Mouse (Mus musculus): Measurements from ENCODE around the gene Runx3.
"Not testable (repeated sequence)": the region's sequence is repeated elsewhere in the genome, so short reads cannot be mapped to it uniquely, and the experiment has no call there.

The Runx3 gene

GRCm38 (mm10) chr4:135169096-135169495 is 48.6 kb downstream of the Runx3 start:
- no peak for DNase-seq (ENCODE audit: low spot score in 2 of 2)

- no peak for DNase-seq (ENCODE audit: low spot score in 2 of 2)
Observed at GRCm38 (mm10) chr4:135169501-135169900, 49.0 kb downstream of the Runx3 start.

GRCm38 (mm10) chr4:135171304-135171875 is 50.9 kb downstream of the Runx3 start:
- DNase-seq (ENCODE audit: low spot score in 2 of 2), result no peak

GRCm38 (mm10) chr4:135175406-135176120 is 55.1 kb downstream of the Runx3 start:
- no peak for DNase-seq (ENCODE audit: low spot score in 2 of 2)

- DNase-seq (ENCODE audit: low spot score in 2 of 2), result no peak
Observed at GRCm38 (mm10) chr4:135177568-135177967, 57.1 kb downstream of the Runx3 start.

GRCm38 (mm10) chr4:135179077-135179481 is 58.6 kb downstream of the Runx3 start:
- no peak for DNase-seq (ENCODE audit: low spot score in 2 of 2)

GRCm38 (mm10) chr4:135181819-135182218 is 61.4 kb downstream of the Runx3 start:
- DNase-seq (ENCODE audit: low spot score in 2 of 2), result peak in 1 of 2 experiments; percentile 38

- DNase-seq (ENCODE audit: low spot score in 2 of 2), result not testable (repeated sequence)
Observed at GRCm38 (mm10) chr4:135184277-135184676, 63.8 kb downstream of the Runx3 start.

GRCm38 (mm10) chr4:135189452-135190008 is 69.1 kb downstream of the Runx3 start:
- DNase-seq (ENCODE audit: low spot score in 2 of 2), result peak; percentile 25 to 29

- DNase-seq (ENCODE audit: low spot score in 2 of 2), result no peak
Observed at GRCm38 (mm10) chr4:135190364-135190763, 69.9 kb downstream of the Runx3 start.

- DNase-seq (ENCODE audit: low spot score in 2 of 2), result no peak
Observed at GRCm38 (mm10) chr4:135191185-135191584, 70.7 kb downstream of the Runx3 start.

- DNase-seq (ENCODE audit: low spot score in 2 of 2), result no peak
Observed at GRCm38 (mm10) chr4:135191604-135192003, 71.2 kb downstream of the Runx3 start.

- peak; percentile 16 to 51 for DNase-seq (ENCODE audit: low spot score in 2 of 2)
Observed at GRCm38 (mm10) chr4:135192841-135193240, 72.4 kb downstream of the Runx3 start.

- DNase-seq (ENCODE audit: low spot score in 2 of 2), result no peak
Observed at GRCm38 (mm10) chr4:135197857-135198256, 77.4 kb downstream of the Runx3 start.

GRCm38 (mm10) chr4:135201771-135202170 is 81.3 kb downstream of the Runx3 start:
- DNase-seq (ENCODE audit: low spot score in 2 of 2), result no peak

- DNase-seq (ENCODE audit: low spot score in 2 of 2), result peak; percentile 39 to 56
Observed at GRCm38 (mm10) chr4:135203279-135203678, 82.8 kb downstream of the Runx3 start.

- DNase-seq (ENCODE audit: low spot score in 2 of 2), result no peak
Observed at GRCm38 (mm10) chr4:135203806-135204560, 83.5 kb downstream of the Runx3 start.

- no peak for DNase-seq (ENCODE audit: low spot score in 2 of 2)
Observed at GRCm38 (mm10) chr4:135204666-135205065, 84.2 kb downstream of the Runx3 start.

GRCm38 (mm10) chr4:135205254-135205653 is 84.8 kb downstream of the Runx3 start:
- no peak for DNase-seq (ENCODE audit: low spot score in 2 of 2)

GRCm38 (mm10) chr4:135205711-135206600 is 85.5 kb downstream of the Runx3 start:
- peak; percentile 76 to 79 for DNase-seq (ENCODE audit: low spot score in 2 of 2)

- no peak for DNase-seq (ENCODE audit: low spot score in 2 of 2)
Observed at GRCm38 (mm10) chr4:135209846-135210245, 89.4 kb downstream of the Runx3 start.
